Mouse (Mus musculus): Measurements from ENCODE around the gene Etfa. TPM values are rescaled to one million over a fixed set of nuclear protein-coding genes. Genes with fewer than 3 reads are reported as not detected.

The Etfa gene
- polyA plus RNA-seq, 1 experiment from 2014 or later, result 353 TPM

- H3K9ac ChIP-seq (ENCODE audit: low read depth, low read length), result peak within 1 kb of the TSS; percentile 52
- no peak for ATAC-seq
- no peak within 1 kb of the TSS for H3K27ac ChIP-seq (ENCODE audit: low read length)
- no peaks in the 10 kb centered on the region for H3K9me3 ChIP-seq (ENCODE audit: control insufficient read depth, low read length)
- H3K4me1 ChIP-seq (ENCODE audit: control insufficient read depth, insufficient read depth, low read length), result peaks cover 15% of the 10 kb centered on the region
- H3K4me3 ChIP-seq (ENCODE audit: low read length), result peak within 1 kb of the TSS; percentile 51
- WGBS, result 26% methylated on average over 4 of the region's 4 CpGs
- peak within 1 kb of the TSS; percentile 77 for H3K4me2 ChIP-seq (ENCODE audit: low read depth, low read length)
- peaks cover 29% of the 10 kb centered on the region for H3K27me3 ChIP-seq (replicated peaks; ENCODE audit: control insufficient read depth, insufficient read depth, low read length)
- no peaks in the 10 kb centered on the region for H3K36me3 ChIP-seq (ENCODE audit: control insufficient read depth, insufficient read depth, low read length)
Observed at GRCm38 (mm10) chr9:55538377-55538776, 26.3 kb upstream of the Etfa start, which contains the start of gene Isl2. TSS of gene Isl2 (plus strand) at chr9:55538672.

GRCm38 (mm10) chr9:55535907-55536306 is 23.9 kb upstream of the Etfa start:
- Histone ChIP-seq H3K4me1 (ENCODE audit: control insufficient read depth, insufficient read depth, low read length) (0 out of 2 replicates have a peak, but pooled peaks cover 5% of the 10 kb centered on the region), H3K9ac (ENCODE audit: low read depth, low read length) (no peak overlapping the region), H3K27ac (ENCODE audit: low read length) (no peak overlapping the region), H3K27me3 (replicated peaks; ENCODE audit: control insufficient read depth, insufficient read depth, low read length) (peaks cover 22% of the 10 kb centered on the region), H3K36me3 (ENCODE audit: control insufficient read depth, insufficient read depth, low read length) (no peaks in the 10 kb centered on the region), H3K9me3 (ENCODE audit: control insufficient read depth, low read length) (no peaks in the 10 kb centered on the region), H3K4me2 (ENCODE audit: low read depth, low read length) (no peak overlapping the region), H3K4me3 (ENCODE audit: low read length) (no peak overlapping the region)
- 27% methylated on average over 3 of the region's 3 CpGs for WGBS
- ATAC-seq, result no peak

GRCm38 (mm10) chr9:55525716-55526115 is 13.7 kb upstream of the Etfa start:
- Histone ChIP-seq H3K9ac (ENCODE audit: low read depth, low read length) (no peak overlapping the region), H3K9me3 (ENCODE audit: control insufficient read depth, low read length) (no peaks in the 10 kb centered on the region), H3K27me3 (replicated peaks; ENCODE audit: control insufficient read depth, insufficient read depth, low read length) (no peaks in the 10 kb centered on the region), H3K4me2 (ENCODE audit: low read depth, low read length) (no peak overlapping the region), H3K4me3 (ENCODE audit: low read length) (no peak overlapping the region), H3K27ac (ENCODE audit: low read length) (no peak overlapping the region), H3K36me3 (ENCODE audit: control insufficient read depth, insufficient read depth, low read length) (no peaks in the 10 kb centered on the region), H3K4me1 (ENCODE audit: control insufficient read depth, insufficient read depth, low read length) (peaks cover 5% of the 10 kb centered on the region; the same call in 1 of the 2 replicates)
- 60% methylated on average over 4 of the region's 4 CpGs for WGBS
- ATAC-seq, result no peak

DNA sequence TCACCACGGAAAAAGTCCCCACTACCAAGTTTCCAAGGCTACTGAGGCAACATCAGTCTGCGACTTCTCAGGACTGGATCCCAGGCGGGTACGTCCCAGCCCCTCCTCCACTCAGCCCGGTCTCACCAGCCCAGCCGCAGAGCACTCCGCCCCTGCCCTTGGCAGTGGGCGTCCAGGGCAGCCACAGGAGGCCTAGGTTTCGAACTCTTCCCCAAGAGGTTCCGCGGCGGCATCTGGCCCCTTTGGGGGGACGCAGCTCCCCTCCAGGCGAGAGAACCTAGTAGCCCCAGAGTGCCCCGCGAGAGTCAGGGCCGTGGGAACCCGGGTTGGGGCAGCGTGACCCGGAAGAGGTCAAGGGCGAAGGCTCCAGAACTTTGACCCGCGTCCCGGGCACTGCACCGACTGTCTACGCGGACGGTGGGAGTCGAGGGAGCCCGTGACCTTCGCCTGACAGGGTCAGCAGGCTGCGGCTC is 486 bp downstream of the Etfa start:
- peak overlapping the region; percentile 55 for H3K4me2 ChIP-seq (ENCODE audit: low read depth, low read length)
- peaks cover 8% of the 10 kb centered on the region; the same call in 1 of the 2 replicates for H3K4me1 ChIP-seq (ENCODE audit: control insufficient read depth, insufficient read depth, low read length)
- WGBS, result 0% methylated on average over 32 of the region's 32 CpGs
- peak overlapping the region; percentile 88 for H3K4me3 ChIP-seq (ENCODE audit: low read length)
- no peaks in the 10 kb centered on the region for H3K27me3 ChIP-seq (replicated peaks; ENCODE audit: control insufficient read depth, insufficient read depth, low read length)
- H3K9me3 ChIP-seq (ENCODE audit: control insufficient read depth, low read length), result no peaks in the 10 kb centered on the region
- H3K27ac ChIP-seq (ENCODE audit: low read length), result peak overlapping the region; percentile 92
- peak; percentile 81 for ATAC-seq
- peak overlapping the region; percentile 97 for H3K9ac ChIP-seq (ENCODE audit: low read depth, low read length)
- H3K36me3 ChIP-seq (ENCODE audit: control insufficient read depth, insufficient read depth, low read length), result no peaks in the 10 kb centered on the region

DNA sequence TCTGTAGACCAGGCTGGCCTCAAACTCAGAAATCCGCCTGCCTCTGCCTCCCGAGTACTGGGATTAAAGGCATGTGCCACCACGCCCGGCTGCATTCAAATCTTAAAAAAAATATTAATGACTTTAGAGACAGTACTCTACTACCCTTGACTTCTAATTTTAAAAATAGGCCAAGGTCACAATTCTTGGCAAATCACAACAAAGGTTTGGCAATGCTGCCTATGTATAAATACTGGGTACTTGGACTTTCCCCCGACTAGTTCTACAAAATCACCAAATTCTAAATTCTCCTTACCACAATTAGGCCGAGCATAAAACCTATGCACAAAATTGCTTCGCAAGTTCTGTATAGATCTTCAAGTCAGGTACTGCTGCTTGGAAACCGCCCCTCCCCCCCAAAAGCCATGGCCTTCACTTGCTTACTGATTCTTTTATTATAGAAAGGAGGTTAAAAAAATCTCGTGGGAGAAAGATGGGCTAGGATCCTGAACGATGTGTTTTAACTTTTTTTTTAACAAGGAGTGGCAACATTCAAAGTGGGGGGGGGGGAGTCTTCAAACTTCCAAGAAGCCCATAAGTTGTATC is 1.3 kb downstream of the Etfa start:
- H3K27me3 ChIP-seq (replicated peaks; ENCODE audit: control insufficient read depth, insufficient read depth, low read length), result no peaks in the 10 kb centered on the region
- peak overlapping the region; percentile 88 for H3K4me3 ChIP-seq (ENCODE audit: low read length)
- no peak for ATAC-seq
- no peaks in the 10 kb centered on the region for H3K9me3 ChIP-seq (ENCODE audit: control insufficient read depth, low read length)
- H3K27ac ChIP-seq (ENCODE audit: low read length), result 0 out of 2 replicates have a peak overlapping the region, but pooled peaks have one; percentile 92
- H3K4me1 ChIP-seq (ENCODE audit: control insufficient read depth, insufficient read depth, low read length), result peaks cover 8% of the 10 kb centered on the region; the same call in 1 of the 2 replicates
- no peaks in the 10 kb centered on the region for H3K36me3 ChIP-seq (ENCODE audit: control insufficient read depth, insufficient read depth, low read length)
- H3K9ac ChIP-seq (ENCODE audit: low read depth, low read length), result peak overlapping the region; percentile 97; the same call in 1 of the 2 replicates
- WGBS, result 74% methylated on average over 10 of the region's 10 CpGs
- H3K4me2 ChIP-seq (ENCODE audit: low read depth, low read length), result peak overlapping the region; percentile 55

DNA sequence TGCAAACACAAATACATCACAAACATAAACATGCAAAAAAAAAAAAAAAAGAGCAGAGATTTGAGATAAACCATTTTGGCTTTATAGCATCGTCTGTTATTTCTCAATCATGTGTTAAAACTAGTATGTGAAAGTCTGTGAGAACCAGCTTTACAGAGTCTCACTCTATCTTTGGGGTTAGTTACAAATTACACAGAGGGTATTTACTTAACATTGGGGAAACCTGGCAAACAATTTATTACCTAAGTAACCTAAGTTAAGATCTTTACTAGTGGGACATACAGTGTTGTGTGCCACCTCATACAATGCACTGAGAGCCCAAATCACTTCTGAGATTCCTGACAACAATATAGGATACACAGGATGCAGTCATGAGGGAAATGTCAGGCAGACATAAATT is 2.3 kb downstream of the Etfa start:
- H3K27ac ChIP-seq (ENCODE audit: low read length), result no peak overlapping the region
- H3K9me3 ChIP-seq (ENCODE audit: control insufficient read depth, low read length), result no peaks in the 10 kb centered on the region
- ATAC-seq, result no peak
- no peaks in the 10 kb centered on the region for H3K27me3 ChIP-seq (replicated peaks; ENCODE audit: control insufficient read depth, insufficient read depth, low read length)
- H3K4me1 ChIP-seq (ENCODE audit: control insufficient read depth, insufficient read depth, low read length), result peaks cover 8% of the 10 kb centered on the region; the same call in 1 of the 2 replicates
- H3K36me3 ChIP-seq (ENCODE audit: control insufficient read depth, insufficient read depth, low read length), result no peaks in the 10 kb centered on the region
- no peak overlapping the region for H3K9ac ChIP-seq (ENCODE audit: low read depth, low read length)
- no peak overlapping the region for H3K4me3 ChIP-seq (ENCODE audit: low read length)
- H3K4me2 ChIP-seq (ENCODE audit: low read depth, low read length), result no peak overlapping the region
- 53% methylated on average over 1 of the region's 1 CpGs for WGBS

DNA sequence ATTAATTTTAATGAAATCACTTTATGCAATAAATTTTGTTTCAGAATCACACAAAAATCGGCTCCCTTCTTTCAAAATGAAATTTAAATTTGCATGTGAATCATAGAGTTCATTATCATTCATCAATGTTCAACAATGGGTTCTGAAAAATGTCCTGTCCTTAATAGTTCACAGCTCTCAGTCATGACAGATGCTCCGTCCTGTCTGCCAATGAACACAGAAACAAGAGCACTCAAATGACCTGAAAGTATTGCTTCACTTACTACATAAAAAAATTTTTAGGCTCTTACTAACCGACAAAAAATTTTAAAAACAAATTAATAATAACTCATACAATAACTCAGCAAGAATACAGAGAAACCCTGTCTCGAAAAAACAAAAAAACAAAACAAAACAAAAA is 3.3 kb downstream of the Etfa start:
- no peaks in the 10 kb centered on the region for H3K9me3 ChIP-seq (ENCODE audit: control insufficient read depth, low read length)
- WGBS, result 84% methylated on average over 4 of the region's 4 CpGs
- H3K9ac ChIP-seq (ENCODE audit: low read depth, low read length), result no peak overlapping the region
- no peak for ATAC-seq
- no peak overlapping the region for H3K4me2 ChIP-seq (ENCODE audit: low read depth, low read length)
- H3K4me1 ChIP-seq (ENCODE audit: control insufficient read depth, insufficient read depth, low read length), result peaks cover 8% of the 10 kb centered on the region; the same call in 1 of the 2 replicates
- no peaks in the 10 kb centered on the region for H3K36me3 ChIP-seq (ENCODE audit: control insufficient read depth, insufficient read depth, low read length)
- no peaks in the 10 kb centered on the region for H3K27me3 ChIP-seq (replicated peaks; ENCODE audit: control insufficient read depth, insufficient read depth, low read length)
- H3K4me3 ChIP-seq (ENCODE audit: low read length), result no peak overlapping the region
- no peak overlapping the region for H3K27ac ChIP-seq (ENCODE audit: low read length)

DNA sequence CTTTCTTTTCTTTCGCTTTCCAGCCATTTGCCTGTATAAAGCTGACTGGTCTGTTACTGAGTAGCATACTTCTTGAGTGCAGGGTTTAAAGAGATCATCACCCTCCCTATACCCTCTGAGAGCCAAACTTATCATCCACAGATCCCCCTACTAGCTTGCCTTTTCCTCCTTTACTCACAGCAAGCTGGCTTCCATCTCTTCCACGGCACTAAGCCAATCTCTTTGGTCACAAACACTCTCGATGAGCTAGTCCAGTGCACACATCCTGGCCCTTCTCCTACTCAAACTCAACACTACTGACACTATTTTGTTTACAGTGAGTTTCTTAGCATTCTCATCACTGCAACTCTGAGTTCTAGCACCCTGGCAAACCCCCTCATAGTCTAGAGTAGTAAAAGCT is 4.1 kb downstream of the Etfa start:
- Histone ChIP-seq H3K4me2 (ENCODE audit: low read depth, low read length) (no peak overlapping the region), H3K9ac (ENCODE audit: low read depth, low read length) (no peak overlapping the region), H3K27me3 (replicated peaks; ENCODE audit: control insufficient read depth, insufficient read depth, low read length) (no peaks in the 10 kb centered on the region), H3K9me3 (ENCODE audit: control insufficient read depth, low read length) (no peaks in the 10 kb centered on the region), H3K4me3 (ENCODE audit: low read length) (no peak overlapping the region), H3K36me3 (ENCODE audit: control insufficient read depth, insufficient read depth, low read length) (no peaks in the 10 kb centered on the region), H3K4me1 (ENCODE audit: control insufficient read depth, insufficient read depth, low read length) (peaks cover 8% of the 10 kb centered on the region; the same call in 1 of the 2 replicates), H3K27ac (ENCODE audit: low read length) (no peak overlapping the region)
- WGBS, result 70% methylated on average over 3 of the region's 3 CpGs
- no peak for ATAC-seq

GRCm38 (mm10) chr9:55482116-55482515 is 29.9 kb downstream of the Etfa start:
- no peaks in the 10 kb centered on the region for H3K27me3 ChIP-seq (replicated peaks; ENCODE audit: control insufficient read depth, insufficient read depth, low read length)
- no peak for ATAC-seq
- H3K4me3 ChIP-seq (ENCODE audit: low read length), result no peak overlapping the region
- no peak overlapping the region for H3K4me2 ChIP-seq (ENCODE audit: low read depth, low read length)
- no peaks in the 10 kb centered on the region for H3K9me3 ChIP-seq (ENCODE audit: control insufficient read depth, low read length)
- no peak overlapping the region for H3K9ac ChIP-seq (ENCODE audit: low read depth, low read length)
- H3K27ac ChIP-seq (ENCODE audit: low read length), result no peak overlapping the region
- 60% methylated on average over 2 of the region's 2 CpGs for WGBS
- H3K4me1 ChIP-seq (ENCODE audit: control insufficient read depth, insufficient read depth, low read length), result no peaks in the 10 kb centered on the region
- no peaks in the 10 kb centered on the region for H3K36me3 ChIP-seq (ENCODE audit: control insufficient read depth, insufficient read depth, low read length)

GRCm38 (mm10) chr9:55478699-55479098 is 33.3 kb downstream of the Etfa start:
- Histone ChIP-seq H3K36me3 (ENCODE audit: control insufficient read depth, insufficient read depth, low read length) (no peaks in the 10 kb centered on the region), H3K4me1 (ENCODE audit: control insufficient read depth, insufficient read depth, low read length) (no peaks in the 10 kb centered on the region), H3K4me2 (ENCODE audit: low read depth, low read length) (no peak overlapping the region), H3K4me3 (ENCODE audit: low read length) (no peak overlapping the region), H3K27ac (ENCODE audit: low read length) (no peak overlapping the region), H3K27me3 (replicated peaks; ENCODE audit: control insufficient read depth, insufficient read depth, low read length) (no peaks in the 10 kb centered on the region), H3K9ac (ENCODE audit: low read depth, low read length) (no peak overlapping the region), H3K9me3 (ENCODE audit: control insufficient read depth, low read length) (no peaks in the 10 kb centered on the region)
- no peak for ATAC-seq
